Mouse (Mus musculus) gastrocnemius, adult 2 months (tissue): ENCODE measurements around the gene Gse1. TPM values are rescaled to one million over a fixed set of nuclear protein-coding genes. Genes with fewer than 3 reads are reported as not detected.

ENCODE experiments used
- DNase-seq: peaks from one replicate; pipeline ENCODE4 v3.0.0; 2022
- H3K27ac ChIP-seq: fragments of 200-600 bp; 2 replicates; pipeline ENCODE4 v1.8.1; 2022; ENCODE audit warnings: mild to moderate bottlenecking
- H3K4me3 ChIP-seq: fragments of 200-600 bp; 2 replicates; pipeline ENCODE4 v1.8.1; 2022; ENCODE audit warnings: mild to moderate bottlenecking, moderate library complexity
- CTCF ChIP-seq: fragments of 200-600 bp; IDR thresholded peaks from 2 replicates; pipeline ENCODE4 v1.8.1; 2022; ENCODE audit warnings: antibody characterized with exemption, mild to moderate bottlenecking, moderate library complexity
- intact Hi-C: fragments of 180-260 bp; cut with DNase I; formaldehyde crosslinking; loops from one replicate; pipeline ENCODE4 v1.15.1; 2025
- total RNA-seq, 2 experiments: library from RNA; stranded (reverse); gene quantifications; 2 replicates each; pipeline ENCODE4 v1.2.3; 2021

Gene Gse1
- total RNA-seq, 2 experiments from 2014 or later, result 26.5 to 37.3 TPM

- TF ChIP-seq CTCF, result no peak
- Histone ChIP-seq H3K4me3 (no peak overlapping the region), H3K27ac (no peak overlapping the region)
- intact Hi-C loops, result no loop called here
- DNase-seq, result no peak
These were observed 343.3 kb downstream of the Gse1 start for GRCm38 (mm10) chr8:120571561-120571960.

DNA sequence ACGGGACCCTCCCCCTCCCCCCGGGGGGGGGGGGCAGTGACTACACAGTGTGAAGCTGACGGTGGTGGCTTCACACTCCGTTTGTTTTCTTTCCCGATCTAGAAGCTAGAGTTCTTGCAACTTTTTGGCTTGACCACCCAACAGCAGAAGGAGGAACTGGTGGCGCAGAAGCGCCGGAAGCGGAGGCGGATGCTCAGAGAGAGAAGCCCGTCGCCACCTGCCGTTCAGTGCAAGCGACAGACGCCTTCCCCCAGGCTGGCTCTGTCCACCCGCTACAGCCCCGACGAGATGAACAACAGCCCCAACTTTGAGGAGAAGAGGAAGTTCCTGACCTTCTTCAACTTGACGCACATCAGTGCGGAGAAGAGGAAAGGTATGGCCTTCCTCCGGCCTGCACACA lies 344.3 kb downstream of the Gse1 start:
- intact Hi-C loops, result no loop called here

GRCm38 (mm10) chr8:120573866-120574265 lies 345.6 kb downstream of the Gse1 start:
- Histone ChIP-seq H3K4me3 (no peak overlapping the region), H3K27ac (no peak overlapping the region)
- intact Hi-C loops, result no loop called here
- no peak for DNase-seq
- no peak for TF ChIP-seq CTCF

More for the DNA sequence above, 344.3 kb downstream of the Gse1 start:
- Histone ChIP-seq H3K27ac (no peak overlapping the region), H3K4me3 (no peak overlapping the region)
- no peak for DNase-seq
- no peak for TF ChIP-seq CTCF

DNA sequence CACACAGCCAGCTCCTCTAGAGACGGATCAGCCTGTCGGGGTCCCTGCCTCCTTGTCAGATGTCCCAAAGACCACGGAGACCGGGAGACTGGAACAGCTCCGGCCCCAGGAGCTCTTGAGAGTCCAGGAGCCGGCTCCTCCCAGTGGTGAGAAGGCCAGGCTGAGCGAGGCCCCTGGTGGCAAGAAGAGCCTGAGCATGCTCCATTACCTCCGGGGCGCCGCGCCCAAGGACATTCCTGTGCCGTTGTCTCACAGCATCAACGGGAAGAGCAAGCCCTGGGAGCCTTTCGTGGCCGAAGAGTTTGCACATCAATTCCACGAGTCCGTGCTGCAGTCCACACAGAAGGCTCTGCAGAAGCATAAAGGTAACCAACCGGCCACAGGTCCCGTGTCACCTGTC lies 346.7 kb downstream of the Gse1 start:
- intact Hi-C loops, result no loop called here
- no peak overlapping the region for H3K4me3 ChIP-seq
- no peak overlapping the region for H3K27ac ChIP-seq
- no peak for TF ChIP-seq CTCF
- no peak for DNase-seq

DNA sequence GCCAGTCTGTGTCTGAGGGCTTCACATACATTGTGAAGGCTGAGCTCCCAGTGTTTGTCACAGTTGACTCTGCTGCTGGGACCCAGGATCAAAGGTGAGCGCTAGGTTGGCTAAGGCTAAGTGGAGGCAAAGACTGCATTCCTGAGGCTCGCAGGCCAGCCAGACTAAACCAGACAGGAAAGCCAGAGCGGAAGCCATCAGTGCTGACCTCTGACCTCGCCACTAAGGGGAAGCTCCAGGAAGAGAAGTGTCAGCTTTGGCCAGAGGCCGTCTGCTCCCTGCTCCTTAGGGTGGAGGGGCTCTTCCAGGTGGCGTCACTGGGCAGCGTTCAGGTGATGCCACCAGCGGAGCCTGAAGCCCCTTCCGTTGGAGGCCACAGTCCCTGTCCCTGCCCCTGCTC lies 347.5 kb downstream of the Gse1 start:
- intact Hi-C loops, result no loop called here
- peak; percentile 20 for DNase-seq
- Histone ChIP-seq H3K4me3 (no peak overlapping the region), H3K27ac (no peak overlapping the region)
- TF ChIP-seq CTCF, result no peak

GRCm38 (mm10) chr8:120577821-120578220 lies 349.6 kb downstream of the Gse1 start:
- TF ChIP-seq CTCF, result no peak
- intact Hi-C loops, result no loop called here
- peak; percentile 18 for DNase-seq
- no peak overlapping the region for H3K27ac ChIP-seq
- H3K4me3 ChIP-seq, result no peak overlapping the region

DNA sequence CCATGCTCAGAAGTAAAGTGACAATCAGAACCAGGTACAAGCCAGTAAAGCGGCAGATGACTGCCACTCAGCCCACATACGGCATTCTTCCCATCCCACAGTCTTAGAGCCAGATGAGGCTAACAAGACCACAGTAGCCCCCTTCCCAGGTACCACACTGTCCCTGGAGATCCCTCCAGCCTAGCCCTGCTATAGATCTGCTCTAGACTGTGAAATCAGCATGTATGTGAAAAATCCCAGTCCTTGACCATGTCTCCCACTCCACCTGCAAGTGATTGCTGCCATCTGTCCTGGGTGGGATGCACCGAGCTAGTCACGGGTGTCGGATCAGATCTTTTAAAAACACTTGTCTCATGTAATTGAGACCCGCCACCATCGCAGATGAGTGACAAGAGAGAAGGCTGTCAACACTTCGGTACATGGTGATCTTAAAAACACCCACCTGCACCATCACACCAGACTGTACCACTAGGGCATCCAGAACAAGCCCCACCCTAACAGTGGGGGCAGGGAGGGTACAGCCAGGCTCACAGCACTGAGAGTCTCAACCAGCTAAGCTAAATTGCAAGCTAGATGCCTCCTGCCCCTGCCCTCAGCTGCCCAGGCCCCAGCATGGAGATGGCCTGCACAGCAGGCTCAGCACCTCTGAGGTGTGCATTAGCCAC lies 352.2 kb downstream of the Gse1 start:
- DNase-seq, result no peak
- no peak for TF ChIP-seq CTCF
- Histone ChIP-seq H3K27ac (no peak overlapping the region), H3K4me3 (no peak overlapping the region)
- intact Hi-C loops, result no loop called here

DNA sequence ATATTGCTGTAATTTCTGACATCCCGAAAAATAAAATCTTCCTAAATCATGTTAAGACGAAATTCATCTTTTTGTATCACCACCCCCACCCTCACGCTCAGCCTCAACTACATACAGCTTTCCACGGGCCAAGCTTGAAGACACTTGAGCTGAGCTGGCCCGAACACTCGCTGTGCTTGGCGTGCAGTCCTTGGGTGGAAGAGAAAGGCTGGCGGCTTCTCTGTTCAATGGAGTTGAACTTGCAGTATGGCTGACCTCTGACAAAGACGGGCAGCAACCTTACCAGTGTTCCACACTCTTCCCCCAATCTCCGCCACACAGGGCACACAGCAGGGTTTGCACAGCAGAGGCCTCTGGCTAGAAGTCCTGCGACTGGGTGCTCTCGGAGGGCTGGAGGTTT lies 353.1 kb downstream of the Gse1 start:
- TF ChIP-seq CTCF, result no peak
- no peak overlapping the region for H3K4me3 ChIP-seq
- intact Hi-C loops, result no loop called here
- no peak overlapping the region for H3K27ac ChIP-seq
- no peak for DNase-seq

GRCm38 (mm10) chr8:120581811-120582210 lies 353.6 kb downstream of the Gse1 start:
- Histone ChIP-seq H3K4me3 (no peak overlapping the region), H3K27ac (no peak overlapping the region)
- no peak for TF ChIP-seq CTCF
- intact Hi-C loops, result no loop called here
- DNase-seq, result no peak

DNA sequence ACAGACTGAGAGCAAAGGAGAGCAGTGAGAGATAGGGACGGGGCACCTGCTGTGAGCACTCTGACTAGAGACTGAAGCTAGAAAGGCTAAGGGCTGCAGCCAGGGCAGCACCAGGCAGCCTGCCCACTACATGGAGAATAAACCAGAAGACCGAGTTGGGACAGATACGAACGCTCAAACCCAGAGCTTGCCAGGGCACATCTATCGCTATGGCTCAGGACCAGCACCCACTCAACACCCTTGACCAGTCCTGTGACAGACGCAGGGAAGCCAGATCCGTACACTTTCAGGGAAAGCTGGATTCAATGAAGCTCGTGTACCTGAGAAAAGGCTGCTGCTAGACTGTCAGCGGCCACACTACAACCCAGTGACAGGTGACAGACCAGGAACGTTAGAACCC lies 357.3 kb downstream of the Gse1 start:
- Histone ChIP-seq H3K4me3 (no peak overlapping the region), H3K27ac (no peak overlapping the region)
- TF ChIP-seq CTCF, result no peak
- peak; percentile 8 for DNase-seq
- intact Hi-C loops, result no loop called here

DNA sequence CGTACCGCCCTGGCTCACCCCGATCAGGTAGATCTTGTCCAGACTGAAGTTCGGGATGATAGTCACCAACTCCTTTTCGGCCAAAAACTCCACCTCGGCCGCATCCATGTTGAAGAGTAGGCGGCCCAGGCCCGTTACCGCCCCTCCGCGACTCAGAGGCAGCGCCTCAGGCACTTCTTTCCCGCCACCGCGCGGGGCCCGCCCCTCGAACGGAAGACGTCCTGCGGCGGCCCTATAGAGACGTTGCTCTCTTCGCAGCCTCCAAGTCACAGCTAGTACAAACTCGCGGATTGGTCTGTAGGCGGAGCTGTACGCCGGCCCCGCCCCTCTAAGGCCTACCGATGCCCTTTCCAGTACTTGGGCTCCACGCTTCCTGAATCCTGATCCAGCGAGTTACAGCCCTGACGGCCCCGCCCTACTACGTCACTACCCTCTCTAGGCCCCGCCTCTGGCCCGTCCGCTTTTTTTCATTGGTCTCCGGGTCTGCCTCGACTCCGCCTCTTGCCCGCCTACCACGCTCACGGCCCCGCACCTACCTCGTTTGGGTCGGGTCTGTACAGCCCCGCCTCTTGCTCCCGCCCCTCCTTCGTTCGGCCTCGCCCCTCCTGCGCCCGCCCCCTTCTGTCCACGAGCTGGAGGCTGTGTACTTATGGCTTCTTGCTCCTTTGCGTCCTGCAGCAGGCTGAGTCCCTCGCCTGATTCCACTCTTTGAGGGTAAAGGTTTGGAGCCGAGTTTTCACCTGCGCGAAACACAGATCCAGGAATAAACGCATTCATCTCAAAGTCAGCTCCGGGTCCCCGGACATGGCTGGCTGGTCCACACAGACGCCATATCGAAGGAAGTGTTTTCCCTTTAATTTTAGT lies 360.9 kb downstream of the Gse1 start, which contains the start of gene Gins2:
Gene Gins2 (minus strand): TSS at position 397 of the 864 bp plus-strand sequence.
- DNase-seq, result peak; percentile 99
- H3K27ac ChIP-seq, result peak within 1 kb of the TSS; percentile 74
- peak; percentile 6; the same call in 1 of the 2 replicates for TF ChIP-seq CTCF
- intact Hi-C loops, result no loop called here
- H3K4me3 ChIP-seq, result peak within 1 kb of the TSS; percentile 75

DNA sequence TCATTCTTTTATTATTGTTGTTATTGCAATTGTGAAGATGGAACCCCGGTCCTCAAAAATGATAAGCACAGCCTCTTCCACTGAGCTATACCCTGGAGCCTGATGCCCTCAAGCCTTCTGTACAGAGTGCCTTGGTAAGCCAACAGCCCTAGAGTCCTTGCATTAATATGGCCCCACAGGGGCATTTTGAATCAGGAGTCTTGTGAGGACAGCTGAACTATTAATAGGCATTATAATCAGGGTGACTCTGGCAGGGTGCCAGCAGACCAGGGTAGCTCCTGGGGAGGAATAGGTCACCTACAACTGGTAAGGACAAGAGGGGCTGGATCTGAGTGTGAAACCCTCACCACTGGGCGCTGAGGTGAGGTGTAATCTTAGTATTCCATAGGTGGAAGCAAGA lies 361.7 kb downstream of the Gse1 start:
- H3K27ac ChIP-seq, result peak overlapping the region; percentile 74
- intact Hi-C loops, result loop anchor here (5.0 kb wide), 1 partner anchor 308 kb away; no protein-coding TSS in a partner anchor

GRCm38 (mm10) chr8:120591587-120592292 lies 363.5 kb downstream of the Gse1 start:
- no peak for DNase-seq
- Histone ChIP-seq H3K27ac (no peak overlapping the region), H3K4me3 (no peak overlapping the region)
- TF ChIP-seq CTCF, result no peak
- intact Hi-C loops, result loop anchor here (5.0 kb wide), 1 partner anchor 309 kb away; no protein-coding TSS in a partner anchor

More for the DNA sequence above, 361.7 kb downstream of the Gse1 start:
- DNase-seq, result peak; percentile 60
- no peak for TF ChIP-seq CTCF
- H3K4me3 ChIP-seq, result peak overlapping the region; percentile 75
